Mouse (Mus musculus): ENCODE measurements around the gene Scgb1c1. TPM values are rescaled to one million over a fixed set of nuclear protein-coding genes. Genes with fewer than 3 reads are reported as not detected.

Gene Scgb1c1
- polyA plus RNA-seq, 1 experiment from 2014 or later: not detected

DNA sequence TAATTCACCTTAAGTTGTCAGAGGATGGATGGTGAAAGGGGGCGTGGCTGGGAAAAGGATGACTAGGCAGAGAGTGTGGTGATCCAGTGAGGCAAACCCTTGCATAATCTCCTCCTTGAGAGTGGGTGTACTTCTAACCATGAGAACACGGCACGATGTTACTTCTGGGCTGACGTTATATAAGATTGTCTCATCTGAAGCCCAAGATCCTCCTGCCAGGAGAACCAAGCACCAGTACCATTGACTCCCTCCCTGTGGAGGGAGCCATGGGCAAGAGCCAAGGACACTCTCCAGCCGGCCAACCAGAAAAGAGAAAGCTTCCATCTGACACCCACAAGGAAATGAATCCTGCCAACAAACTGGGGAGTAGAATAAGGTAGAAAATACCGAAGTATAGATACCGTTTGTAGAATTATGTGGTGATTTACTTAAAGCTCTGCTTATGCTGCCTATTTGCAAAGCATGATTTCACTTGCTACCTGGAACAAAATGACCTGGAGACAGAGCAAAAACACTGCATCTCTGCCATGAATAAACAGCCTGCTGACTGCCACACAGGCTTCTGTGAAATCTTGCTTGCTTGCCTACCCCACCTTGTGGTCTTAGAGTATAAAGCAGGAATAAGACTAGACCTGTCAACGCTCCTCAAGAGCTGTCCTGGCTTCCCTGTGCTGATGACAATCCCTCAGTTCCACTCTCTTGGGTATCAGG is 17.0 kb upstream of the Scgb1c1 start:
- WGBS: 44% methylated on average over 8 of the region's 8 CpGs
- ATAC-seq (ENCODE audit: low FRiP score, low read depth): no peak
- Histone ChIP-seq H3K4me1 (no peaks in the 10 kb centered on the region), H3K4me2 (replicated peaks) (no peak overlapping the region), H3K9me3 (no peaks in the 10 kb centered on the region), H3K27ac (no peak overlapping the region), H3K36me3 (no peaks in the 10 kb centered on the region), H3K9ac (no peak overlapping the region), H3K4me3 (no peak overlapping the region), H3K27me3 (no peaks in the 10 kb centered on the region; the same call in 1 of the 2 replicates)

DNA sequence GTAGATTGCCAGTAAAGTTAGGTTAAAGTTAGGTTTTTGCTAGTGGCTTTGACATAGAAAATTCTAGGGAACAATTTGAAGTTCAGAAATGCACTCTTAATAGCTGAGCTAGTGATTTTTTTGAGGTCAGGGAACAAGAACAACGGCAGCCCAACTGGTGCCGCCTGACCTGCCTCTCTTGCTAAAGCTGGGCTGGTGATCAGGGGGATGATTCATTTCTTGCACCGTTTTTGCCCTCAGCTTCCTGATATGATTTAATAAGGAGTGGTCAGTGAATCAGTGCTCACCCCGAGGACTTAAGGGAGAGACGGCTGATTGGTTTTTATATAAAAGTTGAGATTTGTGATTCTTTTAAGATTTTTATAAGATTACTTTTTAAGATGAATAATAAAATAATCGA is 13.9 kb upstream of the Scgb1c1 start:
- 73% methylated on average over 6 of the region's 6 CpGs for WGBS
- no peaks in the 10 kb centered on the region for H3K4me1 ChIP-seq
- no peaks in the 10 kb centered on the region for H3K36me3 ChIP-seq
- no peak for ATAC-seq (ENCODE audit: low FRiP score, low read depth)
- no peak overlapping the region for H3K9ac ChIP-seq
- H3K4me3 ChIP-seq: no peak overlapping the region
- H3K4me2 ChIP-seq (replicated peaks): no peak overlapping the region
- no peaks in the 10 kb centered on the region for H3K9me3 ChIP-seq
- H3K27ac ChIP-seq: no peak overlapping the region
- no peaks in the 10 kb centered on the region; the same call in 1 of the 2 replicates for H3K27me3 ChIP-seq

DNA sequence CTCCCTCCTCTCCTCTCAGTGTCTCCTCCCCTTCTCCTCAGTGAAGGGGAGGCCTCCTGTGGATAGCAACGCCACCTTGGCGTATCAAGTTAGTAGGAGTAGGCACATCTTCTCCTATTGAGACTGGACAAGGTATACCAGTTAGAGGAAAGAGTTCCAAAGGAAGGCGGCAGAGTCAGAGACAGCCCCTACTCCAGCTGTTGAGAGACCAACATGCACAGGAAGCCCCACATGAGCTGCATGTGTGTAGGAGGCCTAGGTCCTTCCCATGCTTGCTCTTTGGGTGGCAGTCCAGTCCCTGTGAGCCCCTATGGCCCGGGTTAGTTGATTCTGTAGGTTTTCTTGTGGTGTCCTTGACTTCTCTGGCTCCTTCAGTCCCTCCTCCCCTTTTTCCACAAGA is 12.0 kb upstream of the Scgb1c1 start:
- no peak for ATAC-seq (ENCODE audit: low FRiP score, low read depth)
- H3K27me3 ChIP-seq: no peaks in the 10 kb centered on the region; the same call in 1 of the 2 replicates
- no peak overlapping the region for H3K4me2 ChIP-seq (replicated peaks)
- H3K4me1 ChIP-seq: no peaks in the 10 kb centered on the region
- no peak overlapping the region for H3K9ac ChIP-seq
- no peaks in the 10 kb centered on the region for H3K36me3 ChIP-seq
- 82% methylated on average over 4 of the region's 4 CpGs for whole genome bisulfite sequencing
- no peaks in the 10 kb centered on the region for H3K9me3 ChIP-seq
- H3K4me3 ChIP-seq: no peak overlapping the region
- no peak overlapping the region for H3K27ac ChIP-seq

DNA sequence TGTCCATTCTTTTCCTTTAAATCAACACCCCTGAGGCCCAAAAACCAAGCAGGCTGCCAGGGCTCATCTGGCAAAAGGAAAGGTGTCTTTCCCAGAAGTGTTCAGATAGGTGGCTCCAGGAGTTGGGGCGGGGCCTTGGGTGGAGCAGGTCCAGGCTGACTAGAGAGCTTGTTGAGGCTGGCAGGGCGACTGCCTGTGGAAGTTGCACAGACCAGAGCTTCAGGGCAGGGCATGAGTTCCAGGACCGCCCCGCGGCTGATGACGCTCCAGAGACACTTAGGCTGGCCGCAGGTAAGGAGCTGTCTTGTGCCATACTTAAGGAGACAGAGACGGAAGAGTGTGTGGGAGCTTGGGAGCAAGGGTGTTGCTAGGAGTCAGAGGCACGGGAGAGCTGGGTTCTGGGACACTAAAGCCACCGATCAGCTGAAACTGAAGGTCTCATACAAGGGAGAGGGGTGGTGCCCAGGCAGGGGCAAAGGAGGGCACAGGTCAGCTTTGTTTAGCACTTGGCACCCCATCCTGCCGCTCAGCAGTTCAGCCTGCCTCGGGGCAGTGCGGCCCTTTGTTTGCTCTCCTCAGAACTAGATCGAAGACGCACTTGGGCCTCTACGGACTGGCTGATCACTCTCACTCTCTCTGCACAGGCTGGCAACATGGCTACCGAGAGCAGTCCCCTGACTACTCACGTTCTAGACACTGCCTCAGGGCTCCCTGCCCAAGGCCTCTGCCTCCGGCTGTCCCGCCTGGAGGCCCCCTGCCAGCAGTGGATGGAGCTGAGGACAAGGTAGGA is 10.2 kb upstream of the Scgb1c1 start, which contains the start of gene Urah:
TSS of gene Urah (plus strand) at position 51 of the 790 bp plus-strand sequence.
- Histone ChIP-seq H3K4me2 (replicated peaks) (no peak within 1 kb of the TSS), H3K4me1 (no peaks in the 10 kb centered on the region), H3K36me3 (no peaks in the 10 kb centered on the region), H3K9ac (no peak within 1 kb of the TSS), H3K9me3 (no peaks in the 10 kb centered on the region), H3K27ac (no peak within 1 kb of the TSS), H3K27me3 (peaks cover 15% of the 10 kb centered on the region), H3K4me3 (no peak within 1 kb of the TSS)
- 43% methylated on average over 20 of the region's 20 CpGs for WGBS
- no peak for ATAC-seq (ENCODE audit: low FRiP score, low read depth)

DNA sequence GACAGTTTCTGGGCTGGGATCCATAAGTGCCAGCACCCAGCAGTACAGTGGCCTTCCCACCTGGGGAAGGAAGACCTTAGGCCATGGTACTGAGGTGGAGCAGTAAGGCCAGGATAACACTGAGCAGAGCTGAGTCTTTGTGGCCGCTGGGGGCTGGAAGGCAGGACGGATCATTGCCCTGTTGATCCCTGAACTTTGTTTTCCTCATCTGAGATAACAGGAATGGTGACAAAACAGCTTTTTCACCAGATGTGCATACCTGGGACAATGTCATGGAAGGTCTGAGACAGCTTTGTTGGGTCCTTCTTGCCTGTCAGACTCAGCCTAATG is 9.6 kb upstream of the Scgb1c1 start:
- no peak overlapping the region for H3K4me3 ChIP-seq
- H3K4me1 ChIP-seq: no peaks in the 10 kb centered on the region
- H3K36me3 ChIP-seq: no peaks in the 10 kb centered on the region
- ATAC-seq (ENCODE audit: low FRiP score, low read depth): no peak
- H3K9ac ChIP-seq: no peak overlapping the region
- H3K27ac ChIP-seq: no peak overlapping the region
- peaks cover 20% of the 10 kb centered on the region for H3K27me3 ChIP-seq
- no peaks in the 10 kb centered on the region for H3K9me3 ChIP-seq
- H3K4me2 ChIP-seq (replicated peaks): no peak overlapping the region
- WGBS: 78% methylated on average over 2 of the region's 2 CpGs

DNA sequence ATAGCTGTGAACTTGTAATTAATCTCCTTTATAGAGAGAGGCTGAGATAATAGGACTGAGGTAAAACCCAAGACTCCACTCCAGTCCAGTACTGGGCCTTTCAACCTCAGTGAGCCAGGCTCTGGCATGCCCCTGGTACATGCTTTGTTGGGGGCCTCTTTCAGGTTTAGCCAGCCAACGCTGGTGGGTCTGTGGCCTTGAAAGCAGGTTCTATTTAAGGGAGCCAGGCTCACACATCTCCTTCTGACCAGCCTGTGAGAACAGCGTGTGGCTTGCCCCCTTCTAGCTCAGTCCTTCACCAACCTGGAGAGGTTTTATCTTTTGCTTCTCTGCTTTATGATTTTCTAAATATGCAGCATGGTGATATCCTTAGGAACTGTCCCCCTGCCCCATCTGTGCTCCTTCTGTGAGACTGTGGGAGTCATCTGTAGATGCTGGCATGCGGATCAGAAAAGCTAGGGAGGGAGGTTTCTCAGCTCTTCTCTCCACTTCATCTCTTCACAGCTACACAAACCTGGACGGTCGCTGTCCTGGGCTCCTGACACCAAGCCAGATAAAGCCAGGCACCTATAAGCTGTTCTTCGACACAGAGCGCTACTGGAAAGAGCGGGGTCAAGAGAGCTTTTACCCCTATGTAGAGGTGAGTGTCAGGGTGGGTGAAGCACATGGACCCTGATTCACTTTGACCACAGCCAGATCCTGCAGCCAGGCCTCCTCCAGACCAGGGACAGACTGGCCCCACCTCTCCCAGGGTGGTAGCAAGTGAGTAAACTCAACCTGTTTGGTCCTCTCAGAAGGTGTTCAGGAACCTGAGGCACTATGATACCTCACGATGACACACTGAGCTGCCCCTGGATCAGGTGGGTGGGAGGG is 8.9 kb upstream of the Scgb1c1 start:
- Histone ChIP-seq H3K9me3 (no peaks in the 10 kb centered on the region), H3K4me2 (replicated peaks) (no peak overlapping the region), H3K36me3 (no peaks in the 10 kb centered on the region), H3K4me1 (no peaks in the 10 kb centered on the region), H3K27ac (no peak overlapping the region), H3K27me3 (peaks cover 28% of the 10 kb centered on the region), H3K9ac (0 out of 2 replicates have a peak overlapping the region, but pooled peaks have one; percentile 19), H3K4me3 (no peak overlapping the region)
- WGBS: 83% methylated on average over 9 of the region's 9 CpGs
- ATAC-seq (ENCODE audit: low FRiP score, low read depth): no peak

DNA sequence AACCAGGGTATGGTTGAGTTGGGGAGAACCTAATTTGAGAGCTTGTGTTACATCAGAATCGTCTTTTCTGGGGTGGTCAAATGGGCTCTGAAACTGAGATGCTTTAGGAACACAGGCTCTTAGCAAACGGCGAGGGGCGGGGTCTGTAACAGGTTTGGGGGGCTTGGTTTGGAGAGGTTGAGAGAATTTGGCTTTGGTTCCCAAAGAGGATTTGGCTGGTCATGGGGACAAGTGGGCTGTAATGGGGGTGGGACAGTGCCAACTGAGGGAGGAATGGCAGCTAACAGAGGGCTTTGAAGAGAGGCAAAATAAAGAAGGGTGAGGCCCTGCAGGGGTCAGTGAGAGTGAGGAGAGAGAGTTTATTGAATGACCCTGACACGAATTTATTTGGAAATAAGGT is 5.8 kb upstream of the Scgb1c1 start:
- no peaks in the 10 kb centered on the region for H3K4me1 ChIP-seq
- H3K27me3 ChIP-seq: peaks cover 55% of the 10 kb centered on the region
- no peak for ATAC-seq (ENCODE audit: low FRiP score, low read depth)
- no peak overlapping the region for H3K27ac ChIP-seq
- H3K36me3 ChIP-seq: no peaks in the 10 kb centered on the region
- H3K4me2 ChIP-seq (replicated peaks): no peak overlapping the region
- H3K4me3 ChIP-seq: no peak overlapping the region
- no peak overlapping the region for H3K9ac ChIP-seq
- WGBS: 53% methylated on average over 5 of the region's 5 CpGs
- H3K9me3 ChIP-seq: no peaks in the 10 kb centered on the region

DNA sequence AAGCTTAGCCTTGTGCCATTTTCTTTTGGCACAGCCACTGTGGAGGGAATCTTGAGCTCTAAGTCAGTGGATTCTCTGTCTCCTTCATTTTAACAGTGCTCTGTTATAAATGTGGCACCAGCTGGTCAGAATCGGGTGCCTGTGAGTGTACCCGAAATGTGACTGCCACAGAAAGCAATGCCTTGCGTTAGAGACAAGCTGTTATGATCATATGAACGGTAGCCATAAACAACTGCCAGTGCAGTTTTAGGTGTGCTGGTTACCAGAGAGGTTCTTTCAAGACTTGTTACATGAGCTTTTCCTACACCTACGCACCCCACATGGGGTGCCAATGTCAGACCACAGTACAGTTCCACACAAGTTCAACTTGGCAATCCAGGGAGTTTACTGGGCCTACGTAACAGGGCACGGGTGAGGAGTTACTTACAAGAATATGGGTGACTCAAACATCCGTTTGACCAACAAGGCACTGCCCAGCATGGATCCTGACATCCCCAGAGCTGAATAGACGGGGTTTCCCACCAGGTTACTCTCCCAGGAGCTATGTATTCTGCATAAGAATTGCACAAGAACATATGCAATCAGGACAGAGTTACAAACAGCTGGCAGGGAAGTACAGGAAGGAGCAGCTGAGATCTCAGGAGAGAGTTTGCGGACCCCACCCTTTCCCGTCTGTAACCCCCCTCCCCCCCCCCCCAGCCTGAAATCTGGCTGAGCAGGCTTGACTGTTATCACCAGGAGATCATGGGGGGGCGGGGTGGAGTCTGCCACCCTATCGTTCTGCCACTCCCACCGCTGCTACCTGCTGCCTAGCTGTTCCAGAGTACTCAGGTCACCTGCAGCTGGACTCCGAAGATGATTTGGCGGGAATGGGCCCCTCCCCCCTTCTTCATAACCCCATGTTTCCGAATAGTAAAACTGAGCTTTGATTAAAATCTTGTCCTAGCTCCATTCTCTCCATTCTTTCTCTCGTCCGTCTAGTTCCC is 4.3 kb upstream of the Scgb1c1 start:
- H3K4me3 ChIP-seq: no peak overlapping the region
- H3K4me1 ChIP-seq: peaks cover 5% of the 10 kb centered on the region; the same call in 1 of the 2 replicates
- H3K9me3 ChIP-seq: no peaks in the 10 kb centered on the region
- no peaks in the 10 kb centered on the region for H3K36me3 ChIP-seq
- 36% methylated on average over 19 of the region's 19 CpGs for WGBS
- ATAC-seq (ENCODE audit: low FRiP score, low read depth): no peak
- no peak overlapping the region for H3K9ac ChIP-seq
- H3K27ac ChIP-seq: no peak overlapping the region
- H3K27me3 ChIP-seq: peaks cover 55% of the 10 kb centered on the region
- no peak overlapping the region for H3K4me2 ChIP-seq (replicated peaks)

DNA sequence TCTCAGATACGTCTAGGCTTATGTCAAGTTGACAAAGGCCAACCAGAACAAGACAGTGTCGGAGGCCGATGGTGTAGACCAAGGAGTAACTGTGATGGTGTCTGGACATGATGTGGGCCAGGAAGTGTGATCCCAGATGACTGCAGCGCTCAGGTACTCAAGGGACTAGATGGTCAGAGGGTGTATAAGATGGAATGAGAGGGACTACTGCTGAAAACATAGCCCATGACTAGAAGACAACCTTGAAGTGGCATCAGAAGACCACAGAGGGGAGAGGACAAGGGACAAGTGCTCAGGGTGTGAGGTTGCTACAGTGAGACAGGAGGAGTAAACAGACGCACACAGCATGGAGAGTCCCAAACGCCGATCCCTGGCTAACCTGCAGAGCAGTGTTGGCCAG is 1.5 kb upstream of the Scgb1c1 start:
- H3K27ac ChIP-seq: no peak overlapping the region
- H3K4me2 ChIP-seq (replicated peaks): no peak overlapping the region
- no peak for ATAC-seq (ENCODE audit: low FRiP score, low read depth)
- peaks cover 62% of the 10 kb centered on the region for H3K27me3 ChIP-seq
- H3K9ac ChIP-seq: no peak overlapping the region
- 76% methylated on average over 7 of the region's 7 CpGs for WGBS
- peaks cover 7% of the 10 kb centered on the region; the same call in 1 of the 2 replicates for H3K4me1 ChIP-seq
- no peaks in the 10 kb centered on the region for H3K36me3 ChIP-seq
- no peaks in the 10 kb centered on the region for H3K9me3 ChIP-seq
- no peak overlapping the region for H3K4me3 ChIP-seq

DNA sequence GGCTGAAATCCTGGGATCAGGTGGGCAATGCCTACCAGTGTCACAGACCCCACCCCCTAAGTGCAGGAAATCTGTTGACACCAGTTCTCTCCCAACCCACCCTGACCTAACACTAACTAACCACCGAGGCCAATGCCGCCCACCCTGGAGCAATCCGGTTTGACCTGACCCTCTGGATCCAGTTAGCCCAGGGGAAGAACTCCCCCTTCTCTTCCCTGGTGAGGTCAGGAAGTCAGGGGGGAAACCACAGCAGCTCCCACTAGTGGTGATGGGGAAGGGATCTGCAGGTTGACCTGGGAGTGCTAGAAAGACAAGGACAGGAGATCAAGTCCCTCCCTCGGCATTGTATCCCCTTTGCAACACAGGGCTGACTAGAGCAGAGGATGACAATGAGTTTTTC is 336 bp downstream of the Scgb1c1 start:
- Histone ChIP-seq H3K9ac (no peak overlapping the region), H3K36me3 (no peaks in the 10 kb centered on the region), H3K27me3 (peaks cover 46% of the 10 kb centered on the region), H3K4me2 (replicated peaks) (no peak overlapping the region), H3K9me3 (no peaks in the 10 kb centered on the region), H3K27ac (no peak overlapping the region), H3K4me3 (no peak overlapping the region), H3K4me1 (peaks cover 7% of the 10 kb centered on the region; the same call in 1 of the 2 replicates)
- no peak for ATAC-seq (ENCODE audit: low FRiP score, low read depth)
- WGBS: 59% methylated on average over 4 of the region's 4 CpGs

DNA sequence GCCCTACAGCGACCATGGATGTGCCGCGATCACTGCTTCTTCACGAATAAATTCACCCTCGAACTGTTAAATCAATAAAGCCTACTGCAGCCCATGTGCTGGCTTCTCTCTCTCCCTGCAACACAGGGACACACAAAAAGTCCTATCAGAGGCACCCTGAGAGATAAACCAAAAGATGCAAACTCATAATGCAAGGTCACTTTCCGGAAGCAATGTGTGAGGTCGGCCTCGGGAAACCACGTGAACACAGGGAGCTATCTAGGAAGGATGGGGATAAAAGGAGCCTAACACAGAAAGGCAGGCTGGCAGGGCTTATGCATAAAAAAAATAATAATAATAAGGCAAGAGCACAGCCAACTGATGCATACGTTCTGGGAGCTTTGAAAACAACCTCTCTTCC is 1.3 kb downstream of the Scgb1c1 start:
- Histone ChIP-seq H3K9me3 (no peaks in the 10 kb centered on the region), H3K27me3 (peaks cover 36% of the 10 kb centered on the region), H3K4me2 (replicated peaks) (no peak overlapping the region), H3K9ac (no peak overlapping the region), H3K27ac (no peak overlapping the region), H3K4me3 (no peak overlapping the region), H3K4me1 (peaks cover 7% of the 10 kb centered on the region; the same call in 1 of the 2 replicates), H3K36me3 (peaks cover 5% of the 10 kb centered on the region)
- ATAC-seq (ENCODE audit: low FRiP score, low read depth): no peak
- WGBS: 81% methylated on average over 10 of the region's 10 CpGs

Measured in limb, embryonic 13.5 days (tissue).